In the genomic region with DNA sequence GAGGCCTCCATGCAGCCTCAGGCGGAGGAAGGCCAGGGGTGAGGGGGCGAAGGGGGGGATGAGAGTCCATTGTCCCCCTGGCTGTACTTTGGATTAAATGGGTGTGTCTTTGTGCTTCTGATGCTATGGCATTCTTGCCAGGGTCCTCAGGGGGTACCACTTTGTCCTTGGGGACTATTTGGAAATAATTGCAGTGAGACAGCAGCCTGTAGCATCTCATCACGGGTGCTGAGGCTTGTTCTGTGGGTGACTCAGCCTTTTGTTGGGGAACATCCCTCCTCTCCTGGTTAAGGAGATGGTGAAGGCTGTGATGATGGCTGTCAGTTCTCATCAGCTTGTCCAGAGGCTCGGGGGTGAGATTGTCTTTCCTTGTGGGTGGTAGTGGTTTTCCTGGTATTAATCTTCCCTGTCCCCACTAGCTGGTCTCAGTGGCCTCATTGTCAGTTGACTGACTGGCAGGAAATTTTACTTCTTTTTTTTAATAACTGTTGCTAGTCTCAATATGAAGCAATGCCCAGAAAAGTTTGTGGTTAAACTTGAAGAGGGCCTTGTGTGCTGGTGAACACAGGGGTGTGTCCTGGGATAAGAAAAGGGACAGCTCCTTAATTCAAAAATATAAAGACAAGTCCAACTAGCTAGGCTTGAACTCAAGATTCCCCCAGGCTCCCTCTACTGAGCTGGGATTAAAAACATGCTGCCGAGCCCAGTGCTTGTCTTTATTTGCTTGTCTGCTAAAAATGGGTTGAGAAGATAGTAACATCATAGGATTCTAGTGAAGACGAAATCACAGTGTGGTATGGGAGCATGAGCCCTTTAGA, we compare ENCODE assay signal across 9 mouse cellular contexts. TPM values are rescaled to one million over a fixed set of nuclear protein-coding genes. Genes with fewer than 3 reads are reported as not detected.
DNase-seq lines count a peak whose midpoint lies in the region; ATAC-seq and TF ChIP-seq lines count a peak whose summit lies in the region.
"Had no signal": no experiment of that assay in that cellular context is flagged by ENCODE, and none has a peak within 500 bp of the region (broad histone marks: within the 10 kb centered on the region; RNA-seq: fewer than 3 reads in every experiment).

No protein-coding gene starts in this region.

- peak overlapping the region; percentile 99 for H3K9ac ChIP-seq in lung, embryonic 16.5 days (ENCODE audit: low read length)
- peak overlapping the region; percentile 94; the same call in 1 of the 2 replicates for H3K9ac ChIP-seq in embryonic facial prominence, embryonic 15.5 days
- H3K9ac ChIP-seq in limb, embryonic 14.5 days (ENCODE audit: low read depth, low read length, severe bottlenecking): peak overlapping the region; percentile 84
- H3K9ac ChIP-seq in stomach, embryonic 15.5 days: peak overlapping the region; percentile 13; the same call in 1 of the 2 replicates

- H3K27ac ChIP-seq in lung, embryonic 16.5 days (ENCODE audit: low read length): no peak overlapping the region
- H3K27ac ChIP-seq in embryonic facial prominence, embryonic 15.5 days (replicated peaks): peak overlapping the region; percentile 6; the same call in 1 of the 2 replicates
- no peak overlapping the region for H3K27ac ChIP-seq in limb, embryonic 14.5 days (replicated peaks; ENCODE audit: low read depth, low read length)
- no peak overlapping the region for H3K27ac ChIP-seq in stomach, embryonic 15.5 days

- 39% methylated on average over 6 of the region's 6 CpGs for WGBS in lung, embryonic 16.5 days
- WGBS in embryonic facial prominence, embryonic 15.5 days: 28% methylated on average over 6 of the region's 6 CpGs
- WGBS in limb, embryonic 14.5 days: 55% methylated on average over 6 of the region's 6 CpGs
- WGBS in stomach, embryonic 15.5 days: 41% methylated on average over 6 of the region's 6 CpGs

- ATAC-seq in lung, embryonic 16.5 days (ENCODE audit: low read depth): no peak
- ATAC-seq in embryonic facial prominence, embryonic 15.5 days (ENCODE audit: insufficient number of reproducible peaks, low FRiP score, low TSS enrichment, low read depth): no peak
- no peak for ATAC-seq in limb, embryonic 14.5 days (ENCODE audit: low FRiP score, low read depth)
- ATAC-seq in stomach, embryonic 15.5 days (ENCODE audit: insufficient read depth, low FRiP score, low read depth): no peak

- H3K36me3 ChIP-seq in lung, embryonic 16.5 days (ENCODE audit: control insufficient read depth, insufficient read depth, low read length): peaks cover 23% of the 10 kb centered on the region
- H3K36me3 ChIP-seq in embryonic facial prominence, embryonic 15.5 days: peaks cover 23% of the 10 kb centered on the region
- H3K36me3 ChIP-seq in limb, embryonic 14.5 days (ENCODE audit: control insufficient read depth, insufficient read depth, low read length): peaks cover 29% of the 10 kb centered on the region
- H3K36me3 ChIP-seq in stomach, embryonic 15.5 days: peaks cover 24% of the 10 kb centered on the region

- H3K4me3 ChIP-seq in lung, embryonic 16.5 days (ENCODE audit: low read length): peak overlapping the region; percentile 99
- peak overlapping the region; percentile 93 for H3K4me3 ChIP-seq in embryonic facial prominence, embryonic 15.5 days (replicated peaks)
- H3K4me3 ChIP-seq in limb, embryonic 14.5 days (replicated peaks; ENCODE audit: low read length): peak overlapping the region; percentile 91
- peak overlapping the region; percentile 96 for H3K4me3 ChIP-seq in stomach, embryonic 15.5 days (replicated peaks)

- TF ChIP-seq POLR2A in limb, embryonic 14.5 days (IDR thresholded peaks at IDR 0.05; ENCODE audit: borderline replicate concordance, extremely low read depth, insufficient read depth, insufficient read length): no peak

- no peak for DNase-seq in lung, postnatal 14 days
- DNase-seq in limb, embryonic 14.5 days (ENCODE audit: low spot score): no peak
- no peak for DNase-seq in gastrocnemius, postnatal 14 days
- no peak for DNase-seq in cerebellum, adult 18-20 months
- no peak for DNase-seq in left cerebral cortex, adult 18-20 months (ENCODE audit: low spot score in 2 of 2)
- DNase-seq: cerebellum, adult 9-10 months had no signal

- H3K4me2 ChIP-seq in lung, embryonic 16.5 days (ENCODE audit: low read depth, low read length): peak overlapping the region; percentile 75
- H3K4me2 ChIP-seq in embryonic facial prominence, embryonic 15.5 days (replicated peaks): peak overlapping the region; percentile 69
- H3K4me2 ChIP-seq in limb, embryonic 14.5 days (replicated peaks; ENCODE audit: low read depth, low read length, severe bottlenecking): peak overlapping the region; percentile 66
- peak overlapping the region; percentile 82 for H3K4me2 ChIP-seq in stomach, embryonic 15.5 days

- H3K4me1 ChIP-seq in lung, embryonic 16.5 days (replicated peaks; ENCODE audit: control insufficient read depth, insufficient read depth, low read length): peaks cover 15% of the 10 kb centered on the region
- H3K4me1 ChIP-seq in embryonic facial prominence, embryonic 15.5 days: peaks cover 25% of the 10 kb centered on the region
- peaks cover 20% of the 10 kb centered on the region for H3K4me1 ChIP-seq in limb, embryonic 14.5 days (ENCODE audit: control insufficient read depth, insufficient read depth, low read length)
- peaks cover 14% of the 10 kb centered on the region for H3K4me1 ChIP-seq in stomach, embryonic 15.5 days

- intact Hi-C loops in gastrocnemius, postnatal 14 days (cut with DNase I; ENCODE audit: low total_unique reads): no loop called here

- H3K9me3 ChIP-seq in lung, embryonic 16.5 days (ENCODE audit: control insufficient read depth, low read length): no peaks in the 10 kb centered on the region
- H3K9me3 ChIP-seq in embryonic facial prominence, embryonic 15.5 days (replicated peaks): no peaks in the 10 kb centered on the region
- no peaks in the 10 kb centered on the region for H3K9me3 ChIP-seq in limb, embryonic 14.5 days (ENCODE audit: control insufficient read depth, low read length)
- H3K9me3 ChIP-seq in stomach, embryonic 15.5 days: no peaks in the 10 kb centered on the region

- no peaks in the 10 kb centered on the region for H3K27me3 ChIP-seq in lung, embryonic 16.5 days (ENCODE audit: control insufficient read depth, insufficient read depth, low read depth, low read length)
- H3K27me3 ChIP-seq in embryonic facial prominence, embryonic 15.5 days: no peaks in the 10 kb centered on the region
- H3K27me3 ChIP-seq in limb, embryonic 14.5 days (ENCODE audit: control insufficient read depth, insufficient read depth, low read length): no peaks in the 10 kb centered on the region
- H3K27me3 ChIP-seq in stomach, embryonic 15.5 days (replicated peaks): no peaks in the 10 kb centered on the region

RNA-seq across cellular contexts. Expression of gene Pgam1, which starts 2.3 kb away (rescaled TPM):
- polyA plus RNA-seq in lung, embryonic 16.5 days (2015; fragmentation: Nextera tagmentation; extraction: Ambion mirVana): 609 and 641 TPM in 2 replicates
- polyA plus RNA-seq in embryonic facial prominence, embryonic 15.5 days (2015; fragmentation: Nextera tagmentation; extraction: Ambion mirVana): 568 and 639 TPM in 2 replicates
- 465 and 490 TPM in 2 replicates for polyA plus RNA-seq in limb, embryonic 14.5 days (2012; rRNA removed)
- 543 and 562 TPM in 2 replicates for polyA plus RNA-seq in limb, embryonic 14.5 days (2014; fragmentation: Nextera tagmentation; extraction: Ambion mirVana)
- 626 and 677 TPM in 2 replicates for polyA plus RNA-seq in stomach, embryonic 15.5 days (2015; fragmentation: Nextera tagmentation; extraction: Ambion mirVana)
- 10 to 100 TPM; 22.5 to 26.7 TPM for total RNA-seq in gastrocnemius, postnatal 14 days (2021)
- total RNA-seq in left cerebral cortex, adult 18-20 months (2021): 100 to 1,000 TPM; 593 to 606 TPM

RNA-seq across cellular contexts. Expression of gene Rrp12, which starts 18.0 kb away (rescaled TPM):
- polyA plus RNA-seq in lung, embryonic 16.5 days (2015; fragmentation: Nextera tagmentation; extraction: Ambion mirVana): 9.9 and 11.4 TPM in 2 replicates
- 16.1 and 16.7 TPM in 2 replicates for polyA plus RNA-seq in embryonic facial prominence, embryonic 15.5 days (2015; fragmentation: Nextera tagmentation; extraction: Ambion mirVana)
- polyA plus RNA-seq in limb, embryonic 14.5 days (2012; rRNA removed): 13.9 and 15.0 TPM in 2 replicates
- 13.2 TPM in 2 replicates for polyA plus RNA-seq in limb, embryonic 14.5 days (2014; fragmentation: Nextera tagmentation; extraction: Ambion mirVana)
- polyA plus RNA-seq in stomach, embryonic 15.5 days (2015; fragmentation: Nextera tagmentation; extraction: Ambion mirVana): 13.7 and 14.2 TPM in 2 replicates
- 10 to 100 TPM; 29.9 to 37.2 TPM for total RNA-seq in gastrocnemius, postnatal 14 days (2021)
- 10 to 100 TPM; 29.7 to 31.5 TPM for total RNA-seq in left cerebral cortex, adult 18-20 months (2021)

RNA-seq across cellular contexts. Expression of gene Exosc1, which starts 19.2 kb away (rescaled TPM):
- 60.0 and 65.9 TPM in 2 replicates for polyA plus RNA-seq in lung, embryonic 16.5 days (2015; fragmentation: Nextera tagmentation; extraction: Ambion mirVana)
- 71.5 and 72.8 TPM in 2 replicates for polyA plus RNA-seq in embryonic facial prominence, embryonic 15.5 days (2015; fragmentation: Nextera tagmentation; extraction: Ambion mirVana)
- 35.9 and 40.1 TPM in 2 replicates for polyA plus RNA-seq in limb, embryonic 14.5 days (2012; rRNA removed)
- polyA plus RNA-seq in limb, embryonic 14.5 days (2014; fragmentation: Nextera tagmentation; extraction: Ambion mirVana): 74.9 and 76.1 TPM in 2 replicates
- polyA plus RNA-seq in stomach, embryonic 15.5 days (2015; fragmentation: Nextera tagmentation; extraction: Ambion mirVana): 70.3 and 75.3 TPM in 2 replicates
- total RNA-seq in gastrocnemius, postnatal 14 days (2021): 10 to 100 TPM; 12.0 to 16.8 TPM
- total RNA-seq in left cerebral cortex, adult 18-20 months (2021): 10 to 100 TPM; 20.4 to 30.6 TPM

RNA-seq across cellular contexts. Expression of gene Zdhhc16, which starts 19.3 kb away (rescaled TPM):
- polyA plus RNA-seq in lung, embryonic 16.5 days (2015; fragmentation: Nextera tagmentation; extraction: Ambion mirVana): 82.3 and 84.4 TPM in 2 replicates
- polyA plus RNA-seq in embryonic facial prominence, embryonic 15.5 days (2015; fragmentation: Nextera tagmentation; extraction: Ambion mirVana): 87.2 and 92.4 TPM in 2 replicates
- polyA plus RNA-seq in limb, embryonic 14.5 days (2012; rRNA removed): 114 and 146 TPM in 2 replicates
- polyA plus RNA-seq in limb, embryonic 14.5 days (2014; fragmentation: Nextera tagmentation; extraction: Ambion mirVana): 76.1 and 79.2 TPM in 2 replicates
- 73.4 and 82.2 TPM in 2 replicates for polyA plus RNA-seq in stomach, embryonic 15.5 days (2015; fragmentation: Nextera tagmentation; extraction: Ambion mirVana)
- total RNA-seq in gastrocnemius, postnatal 14 days (2021): 10 to 100 TPM; 18.0 to 21.3 TPM
- total RNA-seq in left cerebral cortex, adult 18-20 months (2021): 10 to 100 TPM; 42.7 to 49.4 TPM

Comparison
In these comparisons a context has a peak if more than half of its experiments do, and no peak if none do; other contexts are left out.
1. H3K9ac ChIP-seq: peak in every context shown above with its lines; median percentile 99 in lung, embryonic 16.5 days; 94 in embryonic facial prominence, embryonic 15.5 days; 84 in limb, embryonic 14.5 days; 13 in stomach, embryonic 15.5 days.